Mouse (Mus musculus): ENCODE data around the gene Pdzd2.

- no peak for TF ChIP-seq CTCF (IDR thresholded peaks at IDR 0.05; ENCODE audit: control insufficient read depth, insufficient read depth, insufficient replicate concordance, low read depth, low read length)
- no peak for TF ChIP-seq POLR2A (IDR thresholded peaks at IDR 0.05; ENCODE audit: control insufficient read depth, low read depth, low read length)
Observed at GRCm38 (mm10) chr15:12749549-12750301, 10.0 kb upstream of the Pdzd2 start.

Data from testis, adult 2 months (tissue).